Mouse (Mus musculus): ENCODE data around the gene Zzef1.
"Not testable (repeated sequence)": the region's sequence is repeated elsewhere in the genome, so short reads cannot be mapped to it uniquely, and the experiment has no call there.

Zzef1 gene

DNA sequence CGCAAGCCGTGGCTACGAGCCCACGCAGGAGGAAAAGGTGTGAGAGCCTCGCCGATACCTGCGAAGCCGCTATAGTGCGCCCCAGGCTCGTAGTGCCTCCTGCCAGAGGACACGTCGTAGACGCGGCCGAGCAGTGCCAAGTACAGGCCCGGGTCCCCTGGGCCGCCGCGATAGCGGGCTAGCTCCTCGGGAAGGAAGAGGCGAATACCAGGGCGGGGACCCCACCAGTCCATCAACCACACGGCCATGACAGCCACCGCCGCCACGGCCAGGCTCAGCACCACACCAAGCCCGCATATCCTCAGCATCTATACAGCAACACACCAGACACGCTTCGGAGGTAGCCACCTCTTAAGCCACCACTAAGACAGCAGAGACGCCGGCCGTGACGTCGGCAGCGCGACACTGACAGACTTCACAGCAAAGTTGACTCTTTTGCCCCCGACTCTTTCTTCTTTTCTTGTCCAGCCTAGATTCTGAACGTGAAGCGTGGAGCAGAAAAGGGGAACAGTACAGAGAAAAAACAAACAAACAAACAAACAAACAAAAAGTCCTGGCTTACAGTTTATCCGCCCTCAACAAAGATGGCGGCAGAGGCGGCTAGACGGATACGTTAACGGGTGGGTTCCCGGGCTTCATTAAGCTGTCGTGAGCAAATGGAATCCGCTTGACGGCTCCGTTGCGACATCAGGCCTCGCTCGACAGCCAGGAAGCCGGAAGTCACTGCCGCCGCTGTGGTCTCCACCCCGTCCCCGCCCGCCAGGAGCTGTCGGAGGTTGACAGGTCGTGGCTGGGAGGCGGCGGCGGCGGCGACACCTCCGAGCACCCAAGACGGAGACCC is at the start of gene Zzef1, which contains the start of gene Cyb5d2:
TSS of gene Zzef1 (plus strand) at position 772 of the 841 bp plus-strand sequence.
TSS of gene Cyb5d2 (minus strand) at position 688 of the 841 bp plus-strand sequence.
- peak; percentile 90 for DNase-seq (ENCODE audit: extremely low spot score, low spot score)

DNA sequence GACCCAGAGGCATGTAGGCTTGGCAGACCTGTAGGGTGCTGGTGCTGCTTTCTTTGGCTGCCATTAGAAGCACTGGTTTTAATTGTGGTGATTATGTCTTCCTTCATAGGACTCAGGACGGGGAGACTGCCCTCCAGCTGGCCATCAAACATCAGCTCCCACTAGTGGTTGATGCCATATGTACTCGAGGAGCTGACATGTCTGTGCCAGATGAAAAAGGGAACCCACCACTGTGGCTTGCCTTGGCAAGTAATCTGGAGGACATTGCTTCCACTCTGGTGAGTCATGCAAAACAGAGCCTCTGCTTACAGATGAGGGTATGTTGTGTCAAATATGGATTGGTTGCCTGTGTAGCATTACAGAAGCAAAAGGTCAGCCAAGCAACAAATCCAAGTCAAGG is 44.1 kb upstream of the Zzef1 start:
- DNase-seq (ENCODE audit: extremely low spot score, low spot score), result no peak

DNA sequence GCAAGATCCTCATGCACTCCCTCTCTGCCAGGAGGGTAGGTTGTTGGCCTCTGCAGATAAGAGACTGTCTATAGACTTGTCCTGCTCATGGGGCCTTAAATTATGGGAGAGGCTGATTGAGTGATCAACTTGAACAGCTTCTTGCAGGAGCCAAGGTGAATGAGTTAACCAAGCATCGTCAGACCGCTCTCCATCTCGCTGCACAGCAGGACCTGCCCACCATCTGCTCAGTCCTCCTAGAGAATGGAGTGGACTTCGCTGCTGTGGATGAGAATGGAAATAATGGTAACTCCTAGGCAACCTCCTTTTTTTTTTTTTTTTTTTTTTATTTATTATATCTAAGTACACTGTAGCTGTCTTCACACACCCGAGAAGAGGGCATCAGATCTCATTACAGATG is 37.7 kb upstream of the Zzef1 start:
- DNase-seq (ENCODE audit: extremely low spot score, low spot score), result no peak

DNA sequence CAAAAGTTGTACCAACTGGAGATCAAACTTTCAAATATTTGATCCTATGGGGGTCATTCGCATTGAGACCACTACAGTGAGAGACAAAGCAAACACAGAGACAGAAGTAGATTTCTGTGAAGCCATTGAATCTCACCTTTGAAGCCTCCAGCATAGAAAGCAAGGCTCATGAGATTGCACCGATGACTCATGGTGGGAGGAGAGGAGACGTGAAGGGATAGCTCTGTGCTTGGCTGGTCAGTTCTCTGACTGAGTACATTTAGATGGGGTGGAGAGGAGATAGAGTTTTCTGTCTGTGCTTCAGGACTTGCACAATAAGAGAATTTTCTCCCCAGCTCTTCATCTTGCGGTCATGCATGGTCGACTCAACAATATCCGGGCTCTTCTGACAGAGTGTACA is 36.4 kb upstream of the Zzef1 start:
- DNase-seq (ENCODE audit: extremely low spot score, low spot score), result no peak

DNA sequence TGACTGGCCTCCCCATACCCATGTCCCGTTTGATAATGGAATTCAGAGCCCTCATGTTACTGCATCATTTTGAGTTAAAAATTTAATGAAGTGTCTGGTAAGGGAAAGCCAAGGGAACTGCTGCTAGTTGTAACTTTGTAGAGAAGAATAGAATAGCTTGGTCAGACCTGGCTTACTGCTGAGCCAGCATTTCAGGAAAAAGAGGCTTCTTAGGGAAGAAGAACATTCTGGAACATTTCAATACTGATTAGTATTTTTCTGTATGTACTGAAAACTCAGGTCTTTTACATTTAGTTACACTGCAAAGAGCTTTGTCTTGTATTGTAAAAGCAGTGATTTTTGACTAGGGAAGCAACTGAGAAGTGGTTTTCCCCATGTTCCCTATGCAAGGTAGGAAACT is 35.2 kb upstream of the Zzef1 start:
- DNase-seq (ENCODE audit: extremely low spot score, low spot score), result no peak

DNA sequence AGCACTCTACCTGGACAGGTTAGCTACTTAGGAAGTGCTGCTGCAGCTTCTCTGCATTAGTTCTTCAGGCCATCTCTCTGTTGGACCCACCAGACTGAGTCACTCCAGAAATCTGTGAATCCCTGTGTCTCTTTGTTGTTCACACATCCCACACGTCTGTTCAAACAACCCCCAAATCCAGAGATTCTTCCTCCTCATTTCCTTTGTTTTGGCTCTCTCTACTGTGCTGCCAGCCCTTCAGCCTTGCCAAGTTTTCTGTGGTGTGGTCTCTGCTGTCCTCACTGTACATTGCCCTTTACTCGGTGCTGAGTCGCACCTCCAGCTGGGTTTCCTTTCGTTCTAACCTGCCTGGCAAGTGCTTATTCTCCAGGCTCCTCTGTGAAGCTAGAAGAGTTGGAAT is 31.8 kb upstream of the Zzef1 start:
- no peak for DNase-seq (ENCODE audit: extremely low spot score, low spot score)

DNA sequence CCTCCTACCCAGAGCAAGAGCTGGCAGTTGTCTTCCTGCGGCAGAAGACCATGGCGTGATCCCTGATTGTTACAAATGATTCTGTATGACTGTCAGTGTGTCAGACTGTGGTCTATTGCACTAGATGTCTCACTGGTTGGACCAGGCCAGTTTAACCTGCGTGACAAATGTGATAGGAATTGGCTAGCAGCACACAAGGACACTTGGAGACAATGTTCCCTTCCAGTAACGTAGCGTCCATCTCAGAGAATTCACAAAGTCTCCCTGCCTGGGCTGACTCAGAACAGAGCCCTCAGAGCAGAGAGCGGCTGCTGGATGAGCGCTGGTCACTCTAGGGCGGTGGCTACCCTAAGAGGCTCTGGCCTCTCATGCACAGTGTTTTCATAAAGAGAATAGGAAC is 28.3 kb upstream of the Zzef1 start:
- no peak for DNase-seq (ENCODE audit: extremely low spot score, low spot score)

DNA sequence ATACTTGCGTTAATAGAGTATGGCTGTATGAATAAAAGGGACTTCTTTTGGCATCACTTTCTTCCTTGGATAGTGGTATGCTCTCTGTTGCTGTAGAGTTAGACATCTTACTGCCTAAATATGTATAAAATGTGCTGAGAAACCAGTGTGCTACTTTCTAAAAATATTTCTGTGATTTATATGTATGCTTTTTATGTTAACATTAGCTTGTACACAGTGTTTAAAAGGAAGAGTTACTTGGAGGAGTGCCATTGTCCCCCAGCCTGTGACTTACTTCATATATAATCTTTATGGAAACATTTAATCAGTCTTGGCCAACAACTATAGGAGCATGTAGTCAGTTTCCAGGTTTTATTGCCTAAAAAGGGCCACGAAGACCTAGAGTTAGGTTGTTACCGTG is 27.0 kb upstream of the Zzef1 start:
- no peak for DNase-seq (ENCODE audit: extremely low spot score, low spot score)

DNA sequence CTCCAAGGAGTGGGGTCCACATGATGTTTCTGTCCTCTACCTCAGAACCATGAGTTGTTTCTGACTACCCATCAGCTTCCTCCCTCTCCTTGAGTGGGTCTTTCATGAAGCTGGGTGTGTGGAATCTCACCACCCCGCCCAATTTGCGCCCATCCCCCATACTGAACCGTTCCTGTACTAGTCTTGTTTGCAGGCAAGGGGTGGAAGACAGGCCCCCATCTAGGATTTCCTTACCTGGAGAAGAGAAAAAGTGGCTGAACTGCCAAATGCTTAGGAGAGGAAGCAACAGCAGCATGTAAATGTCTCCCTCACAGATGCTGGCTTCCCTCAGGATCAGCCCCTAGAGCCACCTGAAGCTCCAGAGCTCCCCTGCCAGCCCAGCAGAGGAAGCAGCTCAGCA is 25.7 kb upstream of the Zzef1 start:
- DNase-seq (ENCODE audit: extremely low spot score, low spot score), result no peak

DNA sequence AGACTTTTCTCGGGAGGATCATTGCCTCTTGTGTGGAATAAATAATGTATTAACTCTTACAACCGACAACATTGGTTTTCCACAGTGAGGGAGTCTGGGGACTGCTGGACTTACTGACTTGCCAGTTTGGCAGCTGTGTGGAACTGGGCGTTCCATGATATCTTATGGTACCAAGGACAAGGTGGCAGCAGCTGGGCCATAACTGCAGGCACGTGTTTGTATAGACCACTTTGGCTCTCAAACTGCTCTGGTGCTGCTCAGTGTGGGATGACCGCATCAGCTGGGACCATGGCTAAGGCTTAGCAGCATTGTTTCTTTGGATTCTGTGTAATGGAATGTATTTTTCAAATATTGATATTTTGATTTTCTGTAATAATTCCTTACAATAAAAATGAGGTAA is 25.2 kb upstream of the Zzef1 start:
- DNase-seq (ENCODE audit: extremely low spot score, low spot score), result no peak

DNA sequence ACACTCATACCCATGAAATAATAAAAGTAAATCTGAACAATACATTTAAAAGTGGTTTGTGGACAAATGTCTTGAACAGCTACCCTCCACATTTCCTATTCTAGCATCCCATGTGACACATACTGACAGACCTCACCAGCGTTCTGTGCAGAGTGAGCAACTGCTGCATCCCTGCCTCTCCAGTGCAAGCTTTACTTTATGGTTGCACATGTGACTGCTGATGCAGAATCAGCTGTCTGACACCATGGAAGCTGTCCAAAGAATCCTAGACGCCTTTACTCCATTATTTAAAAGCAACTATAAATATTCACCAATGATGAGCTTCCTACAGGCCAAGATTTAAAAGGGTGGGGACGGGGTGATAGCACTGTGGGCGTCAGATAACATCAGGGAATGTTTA is 24.6 kb upstream of the Zzef1 start:
- DNase-seq (ENCODE audit: extremely low spot score, low spot score), result no peak

DNA sequence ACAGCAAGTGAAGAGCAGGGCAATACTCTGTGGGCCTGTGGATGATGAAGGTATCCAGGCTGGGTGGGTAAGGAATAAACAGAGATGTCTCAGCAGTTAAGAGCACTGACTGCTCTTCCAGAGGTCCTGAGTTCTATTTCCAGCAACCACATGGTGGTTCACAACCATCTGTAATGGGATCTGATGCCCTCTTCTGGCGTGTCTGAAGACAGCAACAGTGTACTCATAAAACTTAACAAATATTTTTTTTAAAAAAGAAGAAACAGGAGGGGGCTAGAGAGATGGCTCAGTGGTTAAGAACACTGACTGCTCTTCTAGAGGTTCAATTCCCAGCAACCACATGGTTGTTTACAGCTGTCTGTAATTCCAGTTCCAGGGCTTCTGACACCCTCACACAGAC is 23.4 kb upstream of the Zzef1 start:
- DNase-seq (ENCODE audit: extremely low spot score, low spot score), result not testable (repeated sequence)

DNA sequence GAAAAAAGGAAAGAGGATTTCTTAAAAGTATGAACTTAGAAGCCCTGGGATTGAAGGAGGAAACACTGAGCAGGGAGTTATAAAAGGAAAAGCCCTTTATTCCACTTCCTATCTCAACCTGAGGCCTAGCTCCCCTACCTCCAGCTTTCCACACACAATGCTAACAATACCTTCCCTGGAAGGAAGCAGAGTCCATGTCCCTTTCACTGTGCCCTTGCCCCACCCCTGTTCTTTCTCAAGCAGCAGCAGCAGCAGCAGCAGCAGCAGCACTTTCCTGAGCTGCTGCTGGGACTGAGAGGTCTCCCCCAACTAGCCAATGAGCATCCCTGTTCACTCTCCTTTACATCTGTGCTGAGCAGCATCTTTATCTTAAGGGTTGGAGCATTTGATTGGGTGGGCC is 17.1 kb upstream of the Zzef1 start:
- DNase-seq (ENCODE audit: extremely low spot score, low spot score), result no peak

DNA sequence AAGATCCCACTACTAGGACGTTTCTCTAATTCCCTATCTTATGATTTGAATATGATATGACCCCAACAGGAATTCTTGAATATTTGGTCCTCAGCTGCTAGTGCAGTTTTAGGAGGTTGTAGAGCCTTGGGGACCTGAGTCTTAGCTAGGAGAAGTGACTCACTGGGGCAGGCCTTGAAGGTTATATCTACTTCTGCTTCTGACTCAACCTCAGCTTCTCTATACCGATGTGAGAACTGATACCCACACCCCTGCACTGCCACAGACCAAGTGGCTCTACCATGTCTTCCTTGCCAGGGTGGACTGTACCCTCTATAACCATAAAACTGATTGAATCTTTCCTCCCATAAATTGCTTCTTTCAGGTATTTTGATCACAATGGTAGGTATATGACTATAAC is 13.9 kb upstream of the Zzef1 start:
- no peak for DNase-seq (ENCODE audit: extremely low spot score, low spot score)

DNA sequence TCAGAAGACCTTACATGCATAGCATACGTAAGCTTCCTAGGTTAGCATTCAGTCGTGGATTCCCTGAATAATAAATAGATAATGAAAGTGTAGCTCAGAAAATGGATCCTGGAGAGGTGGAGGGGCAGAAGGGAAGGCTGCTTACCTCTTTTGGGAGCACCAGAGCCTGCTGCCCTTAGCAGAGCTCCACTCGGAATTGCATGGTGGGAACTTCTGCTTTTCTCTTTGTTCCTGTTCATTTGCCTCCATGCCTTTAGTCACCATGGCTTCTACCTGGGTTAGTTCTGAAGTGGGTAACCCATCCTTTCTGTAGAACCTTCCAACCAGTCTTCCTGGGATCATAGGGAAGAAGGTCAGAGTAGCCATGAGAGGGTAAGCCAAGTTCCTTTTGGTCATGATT is 13.5 kb upstream of the Zzef1 start:
- DNase-seq (ENCODE audit: extremely low spot score, low spot score), result no peak

DNA sequence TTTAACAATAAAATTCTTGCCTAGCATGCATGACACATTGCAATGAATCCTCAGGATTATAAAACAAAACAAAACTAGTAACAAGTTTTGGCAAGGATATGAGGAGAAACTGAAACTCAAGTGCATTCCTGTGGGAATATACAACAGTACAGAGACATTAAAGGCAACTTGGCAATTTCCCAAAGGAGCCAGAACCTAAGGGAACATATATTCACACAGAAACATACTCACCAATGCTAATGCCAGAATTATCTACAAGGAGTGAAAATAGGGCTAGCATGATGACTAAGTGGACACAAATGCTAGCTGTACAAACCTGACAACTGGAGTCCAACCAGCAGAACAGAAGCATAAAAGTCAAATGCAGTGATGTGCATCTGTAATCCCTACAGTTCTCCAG is 4.0 kb upstream of the Zzef1 start:
- DNase-seq (ENCODE audit: extremely low spot score, low spot score), result no peak

DNA sequence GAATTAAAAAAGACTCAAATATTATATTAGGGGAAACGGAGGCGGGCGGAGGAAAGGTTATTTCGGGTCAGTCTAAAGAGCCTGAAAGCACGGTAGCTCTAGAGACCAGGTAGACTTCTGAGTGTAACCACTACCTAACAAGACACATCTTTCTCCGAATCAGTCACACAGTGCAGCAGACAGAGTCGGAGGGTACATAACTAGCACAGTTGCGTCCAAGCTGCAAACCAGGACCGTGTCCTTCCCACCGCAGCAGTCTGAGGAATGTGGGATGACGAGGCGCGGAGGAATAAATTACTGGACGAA is 924 bp upstream of the Zzef1 start:
- no peak for DNase-seq (ENCODE audit: extremely low spot score, low spot score)

DNA sequence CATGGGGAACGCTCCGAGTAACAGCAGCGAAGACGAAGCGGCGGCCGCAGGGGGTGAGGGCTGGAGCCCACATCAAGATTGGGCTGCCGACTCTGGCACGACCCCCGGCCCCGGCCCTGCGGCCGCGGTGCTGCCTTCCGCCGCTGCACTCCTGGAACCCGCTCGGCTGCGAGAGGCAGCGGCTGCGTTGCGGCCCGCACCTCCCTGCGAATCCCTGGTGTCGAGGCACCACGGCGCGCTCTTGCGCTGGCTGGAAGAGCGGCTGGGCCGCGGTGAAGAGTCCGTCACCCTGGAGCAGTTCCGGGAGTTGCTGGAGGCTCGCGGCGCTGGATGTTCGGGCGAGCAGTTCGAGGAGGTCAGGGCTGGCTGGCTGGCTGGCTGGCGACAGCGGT is 266 bp downstream of the Zzef1 start:
- DNase-seq (ENCODE audit: extremely low spot score, low spot score), result no peak

DNA sequence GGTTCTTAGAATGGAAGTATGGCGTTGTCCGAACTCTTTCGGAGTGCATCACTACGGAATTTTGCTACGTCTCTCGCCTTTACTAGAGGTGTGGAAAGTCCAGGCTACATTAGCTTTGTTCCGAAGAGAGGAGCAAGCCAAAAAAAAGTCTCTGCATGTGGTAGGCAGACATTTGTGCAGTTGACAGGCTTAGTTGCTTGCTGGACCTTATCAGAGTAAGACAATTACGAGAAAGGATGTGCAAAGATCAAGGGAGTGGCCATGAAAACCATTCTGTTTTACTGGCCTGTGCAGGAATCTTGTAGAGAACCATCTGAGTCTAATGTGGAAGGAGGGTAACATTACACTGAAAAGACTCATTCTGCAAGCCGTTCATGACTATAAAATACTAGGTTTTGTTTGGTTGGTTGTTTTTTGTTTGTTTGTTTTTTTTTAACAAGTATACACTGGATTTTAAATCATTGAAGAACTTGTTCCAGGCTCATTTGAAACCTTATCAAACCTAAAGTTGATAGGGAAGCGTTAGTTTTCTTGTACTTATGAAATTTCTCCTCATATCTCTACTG is 830 bp downstream of the Zzef1 start:
- no peak for DNase-seq (ENCODE audit: extremely low spot score, low spot score)

DNA sequence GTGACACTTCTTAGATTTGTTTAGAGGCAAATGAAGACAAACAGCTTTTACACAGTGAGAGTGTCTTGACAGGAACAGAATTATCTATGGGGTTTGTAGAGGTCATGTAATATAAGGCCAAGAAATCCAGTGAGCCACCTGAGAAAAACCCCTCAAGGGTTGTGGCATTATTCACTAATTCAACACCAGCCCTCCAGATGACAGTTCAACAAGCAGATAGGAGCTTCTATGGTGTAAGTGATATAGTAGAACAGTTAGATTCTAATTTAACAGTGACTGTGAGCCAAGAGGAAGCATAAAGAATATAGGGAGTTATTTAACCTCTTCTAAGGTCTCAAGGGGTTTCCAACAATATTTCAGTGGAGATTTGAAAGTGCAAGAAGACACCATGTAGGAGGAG is 2.1 kb downstream of the Zzef1 start:
- no peak for DNase-seq (ENCODE audit: extremely low spot score, low spot score)

DNA sequence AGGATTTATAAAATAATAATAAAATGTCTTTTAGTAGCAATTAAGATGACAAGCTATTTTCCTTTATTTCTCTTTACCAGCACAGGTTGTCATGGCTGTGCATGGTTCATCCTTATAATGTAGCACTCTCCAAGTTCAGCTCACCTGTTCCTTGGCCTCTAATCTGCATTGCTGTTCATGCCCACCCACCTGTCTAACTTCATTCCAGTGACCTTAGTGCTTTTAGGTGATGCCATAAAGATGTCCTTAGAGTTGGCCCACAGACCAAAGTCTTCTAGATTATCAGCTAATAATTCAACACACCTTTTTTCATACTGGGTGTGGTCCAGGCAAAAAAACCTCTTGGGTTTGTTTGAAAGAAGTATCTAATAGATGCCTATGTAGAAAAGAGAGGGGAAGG is 5.2 kb downstream of the Zzef1 start:
- DNase-seq (ENCODE audit: extremely low spot score, low spot score), result no peak

DNA sequence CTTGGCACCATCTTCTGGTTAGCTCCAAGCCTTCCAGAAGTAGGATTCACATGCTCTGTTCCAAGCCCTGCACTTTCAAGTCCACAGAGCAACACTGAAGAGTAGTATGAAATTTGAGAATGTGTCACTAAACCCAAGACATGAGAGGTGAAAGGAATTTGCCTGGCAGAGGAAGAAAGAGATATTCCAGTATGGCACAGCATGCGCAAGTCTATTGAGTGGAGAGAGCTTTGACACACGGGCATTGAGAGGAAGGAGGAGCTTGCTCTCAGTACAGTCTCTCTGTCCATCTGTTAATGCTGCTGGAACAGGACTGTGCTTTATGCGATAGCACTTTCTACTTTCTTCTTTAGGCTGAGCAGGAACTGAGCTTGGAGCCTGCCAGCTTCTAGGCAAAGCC is 7.0 kb downstream of the Zzef1 start:
- no peak for DNase-seq (ENCODE audit: extremely low spot score, low spot score)

DNA sequence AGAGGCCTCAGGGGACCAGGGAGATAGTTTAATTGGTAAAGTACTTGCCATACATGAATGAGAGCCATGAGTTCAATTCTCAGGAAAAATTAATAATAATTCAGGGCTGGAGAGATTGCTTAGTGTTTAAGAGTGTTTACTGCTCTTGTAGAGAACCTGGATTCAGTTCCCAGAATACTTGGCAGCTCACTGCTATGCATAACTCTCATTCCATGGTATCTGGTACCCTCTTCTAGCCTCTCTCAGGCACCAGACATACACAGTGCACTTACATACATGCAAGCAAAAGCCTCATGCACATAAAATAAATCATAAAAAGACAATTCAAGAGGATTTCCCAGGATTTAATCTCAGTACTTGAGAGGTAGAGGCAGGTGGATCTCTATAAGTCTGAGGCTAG is 8.6 kb downstream of the Zzef1 start:
- no peak for DNase-seq (ENCODE audit: extremely low spot score, low spot score)

DNA sequence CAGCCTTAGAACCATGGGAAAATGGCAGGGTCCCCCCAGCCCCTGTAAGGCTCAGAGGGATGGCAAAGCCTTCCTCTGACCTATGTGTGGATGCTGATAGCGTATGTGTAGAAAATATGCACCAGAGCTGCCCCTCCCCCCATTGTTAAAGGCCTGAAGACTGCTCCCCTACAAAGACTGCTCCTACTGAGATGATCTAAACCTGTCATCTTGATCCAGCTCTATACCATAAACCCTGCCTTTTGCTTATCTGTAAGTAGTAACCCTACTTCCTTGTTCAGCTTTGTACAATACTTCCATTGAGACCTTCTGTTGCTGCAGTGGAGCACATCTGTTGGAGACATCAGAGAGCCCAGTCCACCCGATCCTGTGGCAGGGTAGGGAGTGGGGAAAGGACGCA is 9.2 kb downstream of the Zzef1 start:
- DNase-seq (ENCODE audit: extremely low spot score, low spot score), result no peak

Data from neural tube, embryonic 10.5 days (tissue).